Mouse (Mus musculus): ENCODE measurements around the gene 1700092M07Rik.

GRCm38 (mm10) chr19:8725081-8725613 is 15.4 kb upstream of the 1700092M07Rik start:
- TF ChIP-seq CTCF (IDR thresholded peaks at IDR 0.05; ENCODE audit: low read depth): no peak
- no peak for TF ChIP-seq EP300 (IDR thresholded peaks at IDR 0.05; ENCODE audit: low read depth)

Data from liver, embryonic 14.5 days (tissue).